Mouse (Mus musculus) erythroblast, adult 5-6 weeks (primary cell): ENCODE data around the gene Klk15. TPM values are rescaled to one million over a fixed set of nuclear protein-coding genes. Genes with fewer than 3 reads are reported as not detected.
"Not testable (repeated sequence)": the region's sequence is repeated elsewhere in the genome, so short reads cannot be mapped to it uniquely, and the experiment has no call there.

ENCODE experiments used
- ATAC-seq: replicated peaks from 2 replicates; pipeline ENCODE4 v1.8.0; 2016; ENCODE audit warnings: moderate number of reproducible peaks, mild to moderate bottlenecking, moderate TSS enrichment, inconsistent platforms; ENCODE audit not compliant: poor library complexity, low FRiP score, severe bottlenecking
- total RNA-seq, 2 experiments: library from RNA; stranded (forward) in 1 of 2; stranded (reverse) in 1 of 2; fragments of 150-400 nt in 1 of 2; fragments of 200-764, 138-1000 nt in 1 of 2; gene quantifications; 2 replicates each; pipeline versions ENCODE4 v1.2.3 to v1.2.4; 2015 to 2017; ENCODE audit warnings: low replicate concordance in 2 of 2

Klk15 gene
- total RNA-seq, 2 experiments from 2014 or later = not detected

- no peak for ATAC-seq
Observed at GRCm38 (mm10) chr7:43967058-43967457, 33.5 kb downstream of the Klk15 start.

- no peak for ATAC-seq
Observed at GRCm38 (mm10) chr7:43967612-43968011, 34.1 kb downstream of the Klk15 start.

- ATAC-seq = not testable (repeated sequence)
Observed at GRCm38 (mm10) chr7:43975761-43976160, 42.2 kb downstream of the Klk15 start, which contains the start of gene Klk1b9. Klk1b9 (plus strand) TSS chr7:43976061.

GRCm38 (mm10) chr7:43985657-43986056, 52.1 kb downstream of the Klk15 start:
- ATAC-seq = no peak

Other genes with a start within 250 kb of the Klk15 start
- gene Klk14, start 243.3 kb upstream of the Klk15 start, total RNA-seq (2015; ENCODE audit: low replicate concordance) = not detected in 2 replicates
- gene Klk14, start 243.3 kb upstream of the Klk15 start, total RNA-seq (2017; ENCODE audit: low replicate concordance) = not detected in 2 replicates
- gene Klk13, start 221.2 kb upstream of the Klk15 start, total RNA-seq (2015; ENCODE audit: low replicate concordance) = not detected in 2 replicates
- not detected in 2 replicates for gene Klk13, start 221.2 kb upstream of the Klk15 start, total RNA-seq (2017; ENCODE audit: low replicate concordance)
- not detected in 2 replicates for gene Klk12, start 164.8 kb upstream of the Klk15 start, total RNA-seq (2015; ENCODE audit: low replicate concordance)
- not detected in 2 replicates for gene Klk12, start 164.8 kb upstream of the Klk15 start, total RNA-seq (2017; ENCODE audit: low replicate concordance)
- not detected in 2 replicates for gene Klk11, start 159.1 kb upstream of the Klk15 start, total RNA-seq (2015; ENCODE audit: low replicate concordance)
- gene Klk11, start 159.1 kb upstream of the Klk15 start, total RNA-seq (2017; ENCODE audit: low replicate concordance) = not detected in 2 replicates
- not detected in 2 replicates for gene Klk10, start 152.7 kb upstream of the Klk15 start, total RNA-seq (2015; ENCODE audit: low replicate concordance)
- not detected in 2 replicates for gene Klk10, start 152.7 kb upstream of the Klk15 start, total RNA-seq (2017; ENCODE audit: low replicate concordance)
- not detected in 2 replicates for gene Klk9, start 141.8 kb upstream of the Klk15 start, total RNA-seq (2015; ENCODE audit: low replicate concordance)
- gene Klk9, start 141.8 kb upstream of the Klk15 start, total RNA-seq (2017; ENCODE audit: low replicate concordance) = not detected in 2 replicates
- 6.1 TPM in 1 of 2 replicates, not detected in the other for gene Klk8, start 136.2 kb upstream of the Klk15 start, total RNA-seq (2015; ENCODE audit: low replicate concordance)
- gene Klk8, start 136.2 kb upstream of the Klk15 start, total RNA-seq (2017; ENCODE audit: low replicate concordance) = 0.56 and 8.3 TPM in 2 replicates
- not detected in 2 replicates for gene Klk7, start 122.4 kb upstream of the Klk15 start, total RNA-seq (2015; ENCODE audit: low replicate concordance)
- not detected in 2 replicates for gene Klk7, start 122.4 kb upstream of the Klk15 start, total RNA-seq (2017; ENCODE audit: low replicate concordance)
- not detected in 2 replicates for gene Klk6, start 109.2 kb upstream of the Klk15 start, total RNA-seq (2015; ENCODE audit: low replicate concordance)
- not detected in 2 replicates for gene Klk6, start 109.2 kb upstream of the Klk15 start, total RNA-seq (2017; ENCODE audit: low replicate concordance)
- gene Klk5, start 91.8 kb upstream of the Klk15 start, total RNA-seq (2015; ENCODE audit: low replicate concordance) = not detected in 2 replicates
- not detected in 2 replicates for gene Klk5, start 91.8 kb upstream of the Klk15 start, total RNA-seq (2017; ENCODE audit: low replicate concordance)
- gene Klk4, start 52.6 kb upstream of the Klk15 start, total RNA-seq (2015; ENCODE audit: low replicate concordance) = not detected in 2 replicates
- gene Klk4, start 52.6 kb upstream of the Klk15 start, total RNA-seq (2017; ENCODE audit: low replicate concordance) = not detected in 2 replicates
- not detected in 2 replicates for gene Klk1b8, start 16.9 kb downstream of the Klk15 start, total RNA-seq (2015; ENCODE audit: low replicate concordance)
- gene Klk1b8, start 16.9 kb downstream of the Klk15 start, total RNA-seq (2017; ENCODE audit: low replicate concordance) = not detected in 2 replicates
- gene Klk1b1, start 33.0 kb downstream of the Klk15 start, total RNA-seq (2015; ENCODE audit: low replicate concordance) = not detected in 2 replicates
- not detected in 2 replicates for gene Klk1b1, start 33.0 kb downstream of the Klk15 start, total RNA-seq (2017; ENCODE audit: low replicate concordance)
- gene Klk1b9, start 42.3 kb downstream of the Klk15 start, total RNA-seq (2015; ENCODE audit: low replicate concordance) = not detected in 2 replicates
- gene Klk1b9, start 42.3 kb downstream of the Klk15 start, total RNA-seq (2017; ENCODE audit: low replicate concordance) = not detected in 2 replicates
- not detected in 2 replicates for gene Klk1b11, start 62.1 kb downstream of the Klk15 start, total RNA-seq (2015; ENCODE audit: low replicate concordance)
- gene Klk1b11, start 62.1 kb downstream of the Klk15 start, total RNA-seq (2017; ENCODE audit: low replicate concordance) = not detected in 2 replicates
- gene Klk1b26, start 78.4 kb downstream of the Klk15 start, total RNA-seq (2015; ENCODE audit: low replicate concordance) = not detected in 2 replicates
- gene Klk1b26, start 78.4 kb downstream of the Klk15 start, total RNA-seq (2017; ENCODE audit: low replicate concordance) = not detected in 2 replicates
- not detected in 2 replicates for gene Klk1b27, start 118.5 kb downstream of the Klk15 start, total RNA-seq (2015; ENCODE audit: low replicate concordance)
- gene Klk1b27, start 118.5 kb downstream of the Klk15 start, total RNA-seq (2017; ENCODE audit: low replicate concordance) = not detected in 2 replicates
- not detected in 2 replicates for gene Klk1b21, start 168.6 kb downstream of the Klk15 start, total RNA-seq (2015; ENCODE audit: low replicate concordance)
- not detected in 2 replicates for gene Klk1b21, start 168.6 kb downstream of the Klk15 start, total RNA-seq (2017; ENCODE audit: low replicate concordance)
- gene Klk1b22, start 178.9 kb downstream of the Klk15 start, total RNA-seq (2015; ENCODE audit: low replicate concordance) = not detected in 2 replicates
- not detected in 2 replicates for gene Klk1b22, start 178.9 kb downstream of the Klk15 start, total RNA-seq (2017; ENCODE audit: low replicate concordance)
- gene Klk1b16, start 203.0 kb downstream of the Klk15 start, total RNA-seq (2015; ENCODE audit: low replicate concordance) = not detected in 2 replicates
- not detected in 2 replicates for gene Klk1b16, start 203.0 kb downstream of the Klk15 start, total RNA-seq (2017; ENCODE audit: low replicate concordance)